Comparison of ENCODE assay signal across 20 mouse cellular contexts in the genomic region with DNA sequence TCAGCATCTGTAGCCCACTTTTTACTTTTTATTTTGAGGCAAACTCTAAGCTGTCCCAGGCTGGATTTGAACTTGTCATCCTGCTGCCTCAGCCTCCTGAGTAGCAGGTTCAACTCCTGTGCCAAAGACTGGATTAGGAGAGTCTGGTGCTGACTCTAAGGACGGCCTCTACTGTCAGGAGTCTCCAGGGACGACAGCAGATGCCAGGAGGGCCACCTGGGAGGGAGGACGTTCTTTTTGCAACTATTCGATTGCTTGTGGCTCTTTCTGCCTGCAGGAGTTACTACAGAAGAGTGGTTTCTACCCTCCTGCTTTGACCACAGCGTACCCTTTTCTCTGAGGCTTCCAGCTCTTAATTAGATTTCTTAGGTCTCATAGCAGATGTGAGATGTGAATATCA. TPM values are rescaled to one million over a fixed set of nuclear protein-coding genes. Genes with fewer than 3 reads are reported as not detected.
DNase-seq lines count a peak whose midpoint lies in the region; ATAC-seq lines count a peak whose summit lies in the region.
"Had no signal": no experiment of that assay in that cellular context is flagged by ENCODE, and none has a peak within 500 bp of the region (broad histone marks: within the 10 kb centered on the region; RNA-seq: fewer than 3 reads in every experiment).

No protein-coding gene starts in this region.

- DNase-seq in forebrain, embryonic 11.5 days (ENCODE audit: low spot score): no peak
- DNase-seq in midbrain, embryonic 10.5 days (ENCODE audit: low spot score): no peak
- DNase-seq in urinary bladder, adult 2 months (ENCODE audit: low spot score): no peak
- no peak for DNase-seq in kidney, adult 11 months
- DNase-seq: adrenal gland, postnatal 10 days; cerebellum, adult 18-20 months; gastrocnemius, postnatal 14 days; layer of hippocampus, postnatal 36 days; liver, embryonic 13.5 days; right cerebral cortex, postnatal 14 days; thymus, postnatal 4 days had no signal

- no peak overlapping the region for H3K4me3 ChIP-seq in forebrain, embryonic 11.5 days (ENCODE audit: low read depth, low read length)
- no peak overlapping the region for H3K4me3 ChIP-seq in forebrain, embryonic 15.5 days
- H3K4me3 ChIP-seq in midbrain, embryonic 10.5 days: no peak overlapping the region
- H3K4me3 ChIP-seq in midbrain, embryonic 15.5 days: no peak overlapping the region
- H3K4me3 ChIP-seq in embryonic facial prominence, embryonic 15.5 days (replicated peaks): no peak overlapping the region
- no peak overlapping the region for H3K4me3 ChIP-seq in neural tube, embryonic 15.5 days (replicated peaks)
- H3K4me3 ChIP-seq: heart, embryonic 12.5 days; intestine, embryonic 15.5 days; liver, embryonic 13.5 days; lung, embryonic 15.5 days; midbrain, embryonic 13.5 days had no signal

- no peaks in the 10 kb centered on the region for H3K27me3 ChIP-seq in forebrain, embryonic 11.5 days (ENCODE audit: control insufficient read depth, insufficient read depth, low read length)
- no peaks in the 10 kb centered on the region for H3K27me3 ChIP-seq in forebrain, embryonic 15.5 days
- H3K27me3 ChIP-seq in midbrain, embryonic 10.5 days (ENCODE audit: low read depth, poor library complexity, severe bottlenecking): no peaks in the 10 kb centered on the region
- no peaks in the 10 kb centered on the region for H3K27me3 ChIP-seq in midbrain, embryonic 15.5 days (replicated peaks)
- no peaks in the 10 kb centered on the region for H3K27me3 ChIP-seq in embryonic facial prominence, embryonic 15.5 days
- no peaks in the 10 kb centered on the region for H3K27me3 ChIP-seq in neural tube, embryonic 15.5 days (replicated peaks)
- H3K27me3 ChIP-seq: heart, embryonic 12.5 days; intestine, embryonic 15.5 days; lung, embryonic 15.5 days; midbrain, embryonic 13.5 days had no signal

- 44% methylated on average over 5 of the region's 5 CpGs for WGBS in forebrain, embryonic 11.5 days
- 32% methylated on average over 5 of the region's 5 CpGs for WGBS in forebrain, embryonic 15.5 days
- WGBS in midbrain, embryonic 10.5 days: 54% methylated on average over 5 of the region's 5 CpGs
- WGBS in midbrain, embryonic 15.5 days: 34% methylated on average over 5 of the region's 5 CpGs
- WGBS in embryonic facial prominence, embryonic 15.5 days: 31% methylated on average over 5 of the region's 5 CpGs
- WGBS in neural tube, embryonic 15.5 days: 30% methylated on average over 5 of the region's 5 CpGs

- ATAC-seq in forebrain, embryonic 11.5 days (replicated peaks; ENCODE audit: low FRiP score): no peak
- no peak for ATAC-seq in forebrain, embryonic 15.5 days (replicated peaks)
- no peak for ATAC-seq in midbrain, embryonic 15.5 days (replicated peaks)
- no peak for ATAC-seq in embryonic facial prominence, embryonic 15.5 days (ENCODE audit: insufficient number of reproducible peaks, low FRiP score, low TSS enrichment, low read depth)
- no peak for ATAC-seq in neural tube, embryonic 15.5 days (ENCODE audit: low FRiP score)
- ATAC-seq: intestine, embryonic 15.5 days; midbrain, embryonic 13.5 days had no signal

- peaks cover 56% of the 10 kb centered on the region for H3K4me1 ChIP-seq in forebrain, embryonic 11.5 days (replicated peaks; ENCODE audit: control insufficient read depth, insufficient read depth, low read length)
- H3K4me1 ChIP-seq in forebrain, embryonic 15.5 days: peaks cover 59% of the 10 kb centered on the region
- H3K4me1 ChIP-seq in midbrain, embryonic 10.5 days: peaks cover 89% of the 10 kb centered on the region
- H3K4me1 ChIP-seq in midbrain, embryonic 15.5 days: peaks cover 45% of the 10 kb centered on the region
- peaks cover 61% of the 10 kb centered on the region for H3K4me1 ChIP-seq in embryonic facial prominence, embryonic 15.5 days
- peaks cover 53% of the 10 kb centered on the region for H3K4me1 ChIP-seq in neural tube, embryonic 15.5 days

- peak overlapping the region; percentile 13; the same call in 1 of the 2 replicates for H3K27ac ChIP-seq in forebrain, embryonic 11.5 days (ENCODE audit: low read depth, low read length)
- H3K27ac ChIP-seq in forebrain, embryonic 15.5 days (replicated peaks): no peak overlapping the region
- H3K27ac ChIP-seq in midbrain, embryonic 10.5 days (replicated peaks): peak overlapping the region; percentile 96
- H3K27ac ChIP-seq in midbrain, embryonic 15.5 days: no peak overlapping the region
- peak overlapping the region; percentile 45; the same call in 1 of the 2 replicates for H3K27ac ChIP-seq in embryonic facial prominence, embryonic 15.5 days (replicated peaks)
- H3K27ac ChIP-seq in neural tube, embryonic 15.5 days (replicated peaks): peak overlapping the region; percentile 41; the same call in 1 of the 2 replicates
- H3K27ac ChIP-seq: intestine, embryonic 15.5 days; kidney, postnatal 0 days; liver, embryonic 13.5 days; lung, embryonic 15.5 days; midbrain, embryonic 13.5 days had no signal

- no peak overlapping the region for H3K4me2 ChIP-seq in forebrain, embryonic 11.5 days (ENCODE audit: low read depth, low read length, severe bottlenecking)
- no peak overlapping the region for H3K4me2 ChIP-seq in forebrain, embryonic 15.5 days (replicated peaks)
- no peak overlapping the region for H3K4me2 ChIP-seq in midbrain, embryonic 15.5 days
- H3K4me2 ChIP-seq in embryonic facial prominence, embryonic 15.5 days (replicated peaks): no peak overlapping the region
- no peak overlapping the region for H3K4me2 ChIP-seq in neural tube, embryonic 15.5 days
- H3K4me2 ChIP-seq: heart, embryonic 12.5 days; intestine, embryonic 15.5 days; liver, embryonic 13.5 days; lung, embryonic 15.5 days; midbrain, embryonic 13.5 days had no signal

- H3K36me3 ChIP-seq in forebrain, embryonic 11.5 days (ENCODE audit: control insufficient read depth, insufficient read depth, low read length): no peaks in the 10 kb centered on the region
- H3K36me3 ChIP-seq in forebrain, embryonic 15.5 days: no peaks in the 10 kb centered on the region
- peaks cover 6% of the 10 kb centered on the region for H3K36me3 ChIP-seq in midbrain, embryonic 10.5 days
- H3K36me3 ChIP-seq in midbrain, embryonic 15.5 days (replicated peaks): no peaks in the 10 kb centered on the region
- H3K36me3 ChIP-seq in embryonic facial prominence, embryonic 15.5 days: 0 out of 2 replicates have a peak, but pooled peaks cover 3% of the 10 kb centered on the region
- no peaks in the 10 kb centered on the region for H3K36me3 ChIP-seq in neural tube, embryonic 15.5 days
- H3K36me3 ChIP-seq: heart, embryonic 12.5 days; intestine, embryonic 15.5 days; liver, embryonic 13.5 days; lung, embryonic 15.5 days; midbrain, embryonic 13.5 days had no signal

- H3K9ac ChIP-seq in forebrain, embryonic 11.5 days (ENCODE audit: low read length): no peak overlapping the region
- H3K9ac ChIP-seq in forebrain, embryonic 15.5 days (replicated peaks): no peak overlapping the region
- no peak overlapping the region for H3K9ac ChIP-seq in midbrain, embryonic 15.5 days
- H3K9ac ChIP-seq in embryonic facial prominence, embryonic 15.5 days: no peak overlapping the region
- no peak overlapping the region for H3K9ac ChIP-seq in neural tube, embryonic 15.5 days (replicated peaks)
- H3K9ac ChIP-seq: heart, embryonic 12.5 days; intestine, embryonic 15.5 days; liver, embryonic 13.5 days; lung, embryonic 15.5 days; midbrain, embryonic 13.5 days had no signal

- no peaks in the 10 kb centered on the region for H3K9me3 ChIP-seq in forebrain, embryonic 11.5 days (ENCODE audit: control insufficient read depth, low read length)
- no peaks in the 10 kb centered on the region for H3K9me3 ChIP-seq in forebrain, embryonic 15.5 days
- H3K9me3 ChIP-seq in midbrain, embryonic 10.5 days (replicated peaks): no peaks in the 10 kb centered on the region
- no peaks in the 10 kb centered on the region for H3K9me3 ChIP-seq in midbrain, embryonic 15.5 days
- H3K9me3 ChIP-seq in embryonic facial prominence, embryonic 15.5 days (replicated peaks): no peaks in the 10 kb centered on the region
- no peaks in the 10 kb centered on the region for H3K9me3 ChIP-seq in neural tube, embryonic 15.5 days (replicated peaks)
- H3K9me3 ChIP-seq: heart, embryonic 12.5 days; intestine, embryonic 15.5 days; liver, embryonic 13.5 days; lung, embryonic 15.5 days; midbrain, embryonic 13.5 days had no signal

RNA-seq across cellular contexts. Expression of a gene that starts 24.7 kb away (rescaled TPM):
- 26.2 and 29.0 TPM in 2 replicates for polyA plus RNA-seq in forebrain, embryonic 11.5 days (2014; fragmentation: Nextera tagmentation; extraction: Ambion mirVana)
- 39.2 and 43.4 TPM in 2 replicates for polyA plus RNA-seq in forebrain, embryonic 15.5 days (2015; fragmentation: Nextera tagmentation; extraction: Ambion mirVana)
- 26.4 and 27.2 TPM in 2 replicates for polyA plus RNA-seq in midbrain, embryonic 10.5 days (2016; fragmentation: Nextera tagmentation; extraction: Ambion mirVana)
- polyA plus RNA-seq in midbrain, embryonic 15.5 days (2015; fragmentation: Nextera tagmentation; extraction: Ambion mirVana): 50.2 and 54.6 TPM in 2 replicates
- polyA plus RNA-seq in embryonic facial prominence, embryonic 15.5 days (2015; fragmentation: Nextera tagmentation; extraction: Ambion mirVana): 35.4 and 38.7 TPM in 2 replicates
- 40.6 and 49.0 TPM in 2 replicates for polyA plus RNA-seq in neural tube, embryonic 15.5 days (2015; fragmentation: Nextera tagmentation; extraction: Ambion mirVana)
- polyA plus RNA-seq in urinary bladder, adult 2 months (2012; rRNA removed): 62.4 and 86.0 TPM in 2 replicates

RNA-seq across cellular contexts. Expression of a gene that starts 54.5 kb away (rescaled TPM):
- 84.8 and 87.7 TPM in 2 replicates for polyA plus RNA-seq in forebrain, embryonic 11.5 days (2014; fragmentation: Nextera tagmentation; extraction: Ambion mirVana)
- polyA plus RNA-seq in forebrain, embryonic 15.5 days (2015; fragmentation: Nextera tagmentation; extraction: Ambion mirVana): 60.6 and 61.4 TPM in 2 replicates
- 70.5 and 73.9 TPM in 2 replicates for polyA plus RNA-seq in midbrain, embryonic 10.5 days (2016; fragmentation: Nextera tagmentation; extraction: Ambion mirVana)
- 50.6 and 52.2 TPM in 2 replicates for polyA plus RNA-seq in midbrain, embryonic 15.5 days (2015; fragmentation: Nextera tagmentation; extraction: Ambion mirVana)
- 37.5 and 39.6 TPM in 2 replicates for polyA plus RNA-seq in embryonic facial prominence, embryonic 15.5 days (2015; fragmentation: Nextera tagmentation; extraction: Ambion mirVana)
- 35.0 and 39.1 TPM in 2 replicates for polyA plus RNA-seq in neural tube, embryonic 15.5 days (2015; fragmentation: Nextera tagmentation; extraction: Ambion mirVana)
- polyA plus RNA-seq in urinary bladder, adult 2 months (2012; rRNA removed): 33.6 and 47.4 TPM in 2 replicates

Comparison
In these comparisons a context has a peak if more than half of its experiments do, and no peak if none do; other contexts are left out.
1. H3K27ac ChIP-seq: peak in forebrain, embryonic 11.5 days (single experiment), midbrain, embryonic 10.5 days (single experiment), embryonic facial prominence, embryonic 15.5 days (single experiment) and neural tube, embryonic 15.5 days (single experiment); none in forebrain, embryonic 15.5 days (single experiment) and midbrain, embryonic 15.5 days (single experiment).